Mouse (Mus musculus): ENCODE results near the gene Rnpepl1. TPM values are rescaled to one million over a fixed set of nuclear protein-coding genes. Genes with fewer than 3 reads are reported as not detected.
A peak's percentile ranks its signal among the peaks of the same experiment; 100 is the strongest.

Gene Rnpepl1
- polyA plus RNA-seq, 1 experiment from 2014 or later, result 22.3 TPM

DNA sequence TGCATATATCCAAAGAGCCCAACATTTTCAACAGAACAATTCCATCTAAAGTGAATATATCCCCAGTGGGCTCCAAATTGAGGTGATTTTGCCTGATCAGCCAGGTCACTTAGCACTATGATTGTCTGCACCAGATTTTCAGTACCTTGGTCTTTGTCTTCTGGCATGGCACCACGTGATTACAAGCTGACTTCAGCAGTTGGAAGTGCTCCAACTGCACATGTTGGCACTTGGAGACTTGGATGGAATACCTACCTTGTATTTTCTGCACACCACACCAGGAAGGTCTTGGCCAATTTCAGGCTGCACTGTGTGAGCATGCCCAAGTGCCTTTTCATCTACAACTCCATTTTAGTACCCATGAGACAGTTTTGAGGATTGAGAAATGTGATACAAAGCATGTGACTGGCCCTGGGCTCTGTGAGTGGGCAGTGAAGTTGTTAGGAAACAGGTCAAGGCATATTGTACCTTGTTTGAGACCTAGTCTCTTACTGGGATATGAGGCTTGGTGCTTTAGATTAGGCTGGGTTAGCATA is 19.7 kb downstream of the Rnpepl1 start:
- no peak overlapping the region for H3K4me2 ChIP-seq
- no peak overlapping the region for H3K4me3 ChIP-seq
- ATAC-seq, result no peak
- no peak overlapping the region for H3K27ac ChIP-seq
- peaks cover 10% of the 10 kb centered on the region for H3K4me1 ChIP-seq
- peaks cover 19% of the 10 kb centered on the region; the same call in 1 of the 2 replicates for H3K27me3 ChIP-seq (replicated peaks)
- H3K9ac ChIP-seq, result no peak overlapping the region
- no peaks in the 10 kb centered on the region for H3K36me3 ChIP-seq
- WGBS (ENCODE audit: insufficient replicate concordance), result 24% methylated on average over 1 of the region's 1 CpGs
- H3K9me3 ChIP-seq (replicated peaks), result no peaks in the 10 kb centered on the region

DNA sequence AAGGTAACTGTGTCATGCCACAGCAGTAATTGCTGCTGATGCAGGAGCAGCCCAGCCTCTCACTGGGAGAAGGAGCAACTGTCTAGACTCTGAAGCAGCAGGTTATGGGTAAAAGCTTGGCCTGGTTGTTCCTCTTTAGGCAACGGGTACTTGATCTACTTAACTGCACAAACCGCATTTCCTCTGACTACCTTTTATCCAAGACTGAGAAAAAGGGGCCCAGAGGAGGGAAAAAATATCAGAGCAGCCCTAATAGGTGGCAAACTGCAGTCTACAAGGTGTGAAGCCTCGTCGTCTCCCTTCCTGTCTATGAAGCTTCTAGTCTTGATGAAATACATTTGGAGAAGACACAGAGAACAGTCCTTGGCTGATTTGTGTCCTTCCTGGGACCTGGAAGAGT is 23.0 kb downstream of the Rnpepl1 start:
- 68% methylated on average over 4 of the region's 4 CpGs for WGBS (ENCODE audit: insufficient replicate concordance)
- no peaks in the 10 kb centered on the region for H3K9me3 ChIP-seq (replicated peaks)
- no peak for ATAC-seq

DNA sequence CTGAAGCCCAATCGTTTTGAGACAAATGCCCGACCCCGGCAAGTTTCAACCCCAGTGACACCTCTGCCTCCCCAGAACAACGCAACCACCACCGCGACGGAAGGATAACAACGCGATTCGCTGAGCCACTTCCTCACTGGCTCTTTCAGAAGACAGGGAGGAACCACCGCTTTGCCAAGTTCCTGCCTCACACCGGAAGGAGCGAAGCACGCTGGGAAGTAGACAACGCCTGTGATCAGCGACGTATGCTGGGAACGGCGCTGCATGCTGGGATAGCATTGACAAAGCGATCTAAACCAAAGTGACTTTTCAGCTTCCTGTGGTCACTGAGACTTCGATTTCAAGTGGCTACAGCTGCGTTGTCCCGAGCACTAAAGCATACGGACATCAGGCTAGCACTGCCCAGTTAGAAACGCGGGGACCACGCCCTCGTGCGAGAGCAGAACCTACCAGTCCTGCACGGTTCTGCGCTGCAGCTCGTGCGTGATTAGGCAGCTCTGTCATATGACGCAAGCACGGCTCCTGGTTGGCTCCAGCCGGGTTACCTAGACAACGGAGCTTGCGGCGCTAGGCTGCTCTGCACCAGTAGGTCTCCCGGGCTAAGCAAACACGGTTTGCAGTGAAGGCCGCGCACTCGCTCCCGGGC is 23.7 kb downstream of the Rnpepl1 start, which contains the start of gene Capn10:
TSS of gene Capn10 (plus strand) at position 195 of the 646 bp plus-strand sequence.
- peak within 1 kb of the TSS; percentile 74 for H3K4me3 ChIP-seq
- peak within 1 kb of the TSS; percentile 77 for H3K9ac ChIP-seq
- peak; percentile 99 for ATAC-seq
- H3K4me2 ChIP-seq, result peak within 1 kb of the TSS; percentile 91
- peaks cover 11% of the 10 kb centered on the region; the same call in 1 of the 2 replicates for H3K27me3 ChIP-seq (replicated peaks)
- peak within 1 kb of the TSS; percentile 86 for H3K27ac ChIP-seq
- H3K9me3 ChIP-seq (replicated peaks), result no peaks in the 10 kb centered on the region
- WGBS (ENCODE audit: insufficient replicate concordance), result under 1% methylated on average over 45 of the region's 45 CpGs
- peaks cover 29% of the 10 kb centered on the region for H3K4me1 ChIP-seq
- peaks cover 13% of the 10 kb centered on the region for H3K36me3 ChIP-seq

More for the DNA sequence above, 23.0 kb downstream of the Rnpepl1 start:
- H3K27ac ChIP-seq, result peak overlapping the region; percentile 86
- peak overlapping the region; percentile 74 for H3K4me3 ChIP-seq
- peaks cover 8% of the 10 kb centered on the region for H3K36me3 ChIP-seq
- H3K4me2 ChIP-seq, result peak overlapping the region; percentile 91
- H3K27me3 ChIP-seq (replicated peaks), result peaks cover 14% of the 10 kb centered on the region; the same call in 1 of the 2 replicates
- peak overlapping the region; percentile 77 for H3K9ac ChIP-seq
- peaks cover 29% of the 10 kb centered on the region for H3K4me1 ChIP-seq

GRCm38 (mm10) chr1:92935054-92935962 is 24.7 kb downstream of the Rnpepl1 start:
- ATAC-seq, result no peak
- 18% methylated on average over 10 of the region's 10 CpGs for WGBS (ENCODE audit: insufficient replicate concordance)

DNA sequence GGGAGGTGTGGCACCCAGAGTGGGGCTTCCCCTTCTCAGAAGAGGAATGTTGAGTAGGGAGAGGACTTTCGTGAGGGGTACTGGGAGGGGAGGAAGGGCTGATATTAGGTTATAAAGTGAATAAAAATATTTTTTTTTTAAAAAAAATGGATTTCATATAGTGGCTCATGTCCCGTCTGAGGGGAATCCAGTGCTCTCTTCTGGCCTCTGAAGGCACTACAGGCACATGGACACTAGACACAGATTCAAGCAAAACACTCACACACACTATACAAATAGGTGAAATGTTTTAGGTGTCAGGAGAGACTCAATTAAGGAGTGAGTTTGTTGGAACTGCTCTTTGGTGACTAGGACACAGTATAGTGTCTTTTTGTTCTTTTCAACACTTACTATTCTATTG is 25.4 kb downstream of the Rnpepl1 start:
- H3K27me3 ChIP-seq (replicated peaks), result peaks cover 4% of the 10 kb centered on the region; the same call in 1 of the 2 replicates
- H3K36me3 ChIP-seq, result peaks cover 25% of the 10 kb centered on the region
- ATAC-seq, result no peak
- peaks cover 29% of the 10 kb centered on the region for H3K4me1 ChIP-seq
- H3K27ac ChIP-seq, result peak overlapping the region; percentile 7; the same call in 1 of the 2 replicates
- H3K9me3 ChIP-seq (replicated peaks), result no peaks in the 10 kb centered on the region
- H3K9ac ChIP-seq, result peak overlapping the region; percentile 28; the same call in 1 of the 2 replicates
- H3K4me2 ChIP-seq, result peak overlapping the region; percentile 91
- 50% methylated on average over 2 of the region's 2 CpGs for WGBS (ENCODE audit: insufficient replicate concordance)
- H3K4me3 ChIP-seq, result 0 out of 2 replicates have a peak overlapping the region, but pooled peaks have one; percentile 74

More at GRCm38 (mm10) chr1:92935054-92935962, 24.7 kb downstream of the Rnpepl1 start:
- Histone ChIP-seq H3K9ac (peak overlapping the region; percentile 77), H3K27ac (peak overlapping the region; percentile 86), H3K36me3 (peaks cover 23% of the 10 kb centered on the region), H3K4me3 (peak overlapping the region; percentile 74), H3K27me3 (replicated peaks) (peaks cover 9% of the 10 kb centered on the region; the same call in 1 of the 2 replicates), H3K9me3 (replicated peaks) (no peaks in the 10 kb centered on the region), H3K4me2 (peak overlapping the region; percentile 91), H3K4me1 (peaks cover 29% of the 10 kb centered on the region)

DNA sequence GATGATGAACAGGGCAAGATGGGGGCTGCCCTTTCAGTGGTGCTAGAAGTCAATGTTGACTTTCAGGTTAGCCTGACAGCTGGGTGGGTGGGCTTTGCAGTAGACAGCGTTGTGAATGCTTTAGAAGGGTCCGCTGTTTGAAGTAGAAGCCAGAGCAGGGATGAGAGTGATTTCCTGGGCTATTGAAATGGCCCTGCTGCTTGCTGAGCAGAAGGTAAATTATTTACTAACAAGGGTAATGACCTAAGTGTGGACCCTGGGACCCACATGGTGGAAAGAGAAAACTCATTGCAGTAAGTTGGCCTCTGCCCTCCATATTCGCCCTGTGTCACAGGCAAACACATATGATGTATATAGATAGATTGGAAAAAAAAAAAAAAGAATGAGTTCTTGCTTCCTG is 25.9 kb downstream of the Rnpepl1 start:
- 81% methylated on average over 3 of the region's 3 CpGs for WGBS (ENCODE audit: insufficient replicate concordance)
- peaks cover 29% of the 10 kb centered on the region for H3K4me1 ChIP-seq
- peaks cover 1% of the 10 kb centered on the region; the same call in 1 of the 2 replicates for H3K27me3 ChIP-seq (replicated peaks)
- H3K9me3 ChIP-seq (replicated peaks), result no peaks in the 10 kb centered on the region
- peaks cover 25% of the 10 kb centered on the region for H3K36me3 ChIP-seq
- no peak overlapping the region for H3K9ac ChIP-seq
- no peak overlapping the region for H3K4me3 ChIP-seq
- peak overlapping the region; percentile 6 for H3K4me2 ChIP-seq
- no peak overlapping the region for H3K27ac ChIP-seq
- ATAC-seq, result no peak

- ATAC-seq, result no peak
- H3K27me3 ChIP-seq (replicated peaks), result no peaks in the 10 kb centered on the region
- H3K9ac ChIP-seq, result no peak overlapping the region
These were observed 27.2 kb downstream of the Rnpepl1 start for GRCm38 (mm10) chr1:92937797-92938196.

GRCm38 (mm10) chr1:92939746-92940145 is 29.2 kb downstream of the Rnpepl1 start:
- 70% methylated on average over 4 of the region's 4 CpGs for WGBS (ENCODE audit: insufficient replicate concordance)
- H3K9me3 ChIP-seq (replicated peaks), result no peaks in the 10 kb centered on the region
- no peak for ATAC-seq
- H3K4me2 ChIP-seq, result no peak overlapping the region
- no peak overlapping the region for H3K9ac ChIP-seq
- H3K27ac ChIP-seq, result no peak overlapping the region
- H3K27me3 ChIP-seq (replicated peaks), result no peaks in the 10 kb centered on the region
- no peak overlapping the region for H3K4me3 ChIP-seq
- peaks cover 21% of the 10 kb centered on the region for H3K4me1 ChIP-seq
- peaks cover 56% of the 10 kb centered on the region for H3K36me3 ChIP-seq

More at GRCm38 (mm10) chr1:92937797-92938196, 27.2 kb downstream of the Rnpepl1 start:
- Histone ChIP-seq H3K4me2 (no peak overlapping the region), H3K4me3 (no peak overlapping the region), H3K4me1 (peaks cover 29% of the 10 kb centered on the region), H3K27ac (no peak overlapping the region), H3K9me3 (replicated peaks) (no peaks in the 10 kb centered on the region), H3K36me3 (peaks cover 37% of the 10 kb centered on the region)
- WGBS (ENCODE audit: insufficient replicate concordance), result 75% methylated on average over 3 of the region's 3 CpGs

DNA sequence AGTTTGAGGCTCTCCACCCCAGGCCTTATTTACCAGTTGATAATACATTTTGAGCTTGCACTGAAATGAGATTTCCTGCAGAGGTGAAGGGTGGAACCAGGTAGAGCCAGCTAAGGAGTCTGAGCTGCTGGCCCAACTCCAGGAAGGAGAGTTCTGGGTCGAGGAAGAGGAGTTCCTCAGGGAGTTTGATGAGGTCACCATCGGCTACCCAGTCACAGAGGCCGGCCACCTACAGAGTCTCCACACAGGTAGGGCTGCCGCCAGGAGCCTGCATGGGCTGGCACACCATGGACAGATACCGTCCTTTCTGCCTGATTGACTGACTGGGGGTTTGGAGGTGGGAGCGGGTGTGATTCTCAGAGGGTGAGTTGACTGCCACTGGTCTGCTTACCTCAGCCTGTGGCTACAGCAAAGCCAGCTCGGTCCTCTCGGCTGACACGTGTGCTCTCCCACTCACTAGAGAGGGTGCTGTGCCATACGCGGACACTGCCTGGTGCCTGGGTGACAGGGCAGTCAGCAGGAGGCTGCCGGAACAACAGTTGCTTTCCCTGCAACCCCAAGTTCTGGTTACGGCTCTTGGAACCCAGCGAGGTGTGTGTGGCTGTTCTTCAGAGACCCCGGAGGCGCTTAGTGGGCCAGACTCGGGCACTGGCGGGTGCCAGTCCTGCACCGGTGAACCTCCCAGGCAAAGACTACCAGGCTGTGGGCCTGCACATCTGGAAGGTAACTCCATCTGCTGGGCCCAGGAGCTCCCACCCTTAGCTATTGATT is 32.8 kb downstream of the Rnpepl1 start:
- ATAC-seq, result no peak
- Histone ChIP-seq H3K4me1 (no peaks in the 10 kb centered on the region), H3K27ac (no peak overlapping the region), H3K27me3 (replicated peaks) (no peaks in the 10 kb centered on the region), H3K4me3 (no peak overlapping the region), H3K9ac (no peak overlapping the region), H3K9me3 (replicated peaks) (no peaks in the 10 kb centered on the region), H3K36me3 (peaks cover 81% of the 10 kb centered on the region), H3K4me2 (no peak overlapping the region)
- WGBS (ENCODE audit: insufficient replicate concordance), result 86% methylated on average over 19 of the region's 19 CpGs

DNA sequence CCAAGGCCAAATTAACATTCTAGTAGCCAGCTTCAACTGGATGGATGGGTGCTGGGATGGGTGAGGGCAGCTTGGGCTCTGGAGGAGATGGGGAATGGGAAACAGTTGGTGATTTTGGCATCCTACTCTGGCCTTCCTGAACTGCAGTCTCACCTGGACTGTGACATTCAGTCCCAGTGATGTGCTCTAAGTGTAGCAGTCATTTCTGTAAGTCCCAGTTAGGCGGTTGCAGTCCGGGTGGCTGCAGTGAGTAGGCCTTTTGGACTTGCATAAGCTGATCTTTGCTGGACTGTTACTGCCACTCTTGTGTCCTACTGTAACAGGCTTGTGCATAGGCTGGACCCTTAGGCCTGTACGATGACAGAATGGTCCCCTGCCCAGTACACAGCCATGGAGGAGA is 37.4 kb downstream of the Rnpepl1 start:
- peaks cover 56% of the 10 kb centered on the region for H3K36me3 ChIP-seq
- H3K4me3 ChIP-seq, result no peak overlapping the region
- no peak overlapping the region for H3K9ac ChIP-seq
- ATAC-seq, result no peak
- H3K4me2 ChIP-seq, result no peak overlapping the region
- no peaks in the 10 kb centered on the region for H3K9me3 ChIP-seq (replicated peaks)
- 74% methylated on average over 3 of the region's 3 CpGs for WGBS (ENCODE audit: insufficient replicate concordance)
- no peak overlapping the region for H3K27ac ChIP-seq
- no peaks in the 10 kb centered on the region for H3K27me3 ChIP-seq (replicated peaks)
- H3K4me1 ChIP-seq, result no peaks in the 10 kb centered on the region

DNA sequence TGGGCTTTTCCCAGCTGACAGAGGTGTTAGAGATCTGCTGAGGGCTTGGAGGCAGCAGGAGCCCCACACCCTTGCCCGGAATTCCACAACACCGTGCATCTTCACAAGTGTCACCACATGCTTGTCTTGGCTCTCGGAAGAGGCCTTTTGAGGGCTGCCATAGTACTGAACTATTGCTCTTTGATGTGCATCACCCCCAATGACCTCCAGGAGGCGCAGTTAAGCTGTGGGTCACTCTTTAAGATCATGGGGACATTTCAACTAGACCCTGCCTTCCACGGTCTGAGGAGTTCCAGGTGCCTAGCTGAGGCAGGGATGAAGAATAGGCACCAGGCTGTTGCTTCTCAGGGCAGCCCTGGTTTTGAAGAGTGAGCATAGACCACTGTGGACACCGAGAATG is 38.8 kb downstream of the Rnpepl1 start:
- H3K9me3 ChIP-seq (replicated peaks), result no peaks in the 10 kb centered on the region
- no peak overlapping the region for H3K27ac ChIP-seq
- H3K4me3 ChIP-seq, result no peak overlapping the region
- no peak overlapping the region for H3K9ac ChIP-seq
- no peaks in the 10 kb centered on the region for H3K27me3 ChIP-seq (replicated peaks)
- ATAC-seq, result no peak
- no peak overlapping the region for H3K4me2 ChIP-seq
- peaks cover 41% of the 10 kb centered on the region for H3K36me3 ChIP-seq
- WGBS (ENCODE audit: insufficient replicate concordance), result 49% methylated on average over 6 of the region's 6 CpGs
- H3K4me1 ChIP-seq, result no peaks in the 10 kb centered on the region

Measured in liver, embryonic 12.5 days (tissue).